Mouse (Mus musculus): Measurements from ENCODE around the gene Tcaim.
"Not testable (repeated sequence)": the region's sequence is repeated elsewhere in the genome, so short reads cannot be mapped to it uniquely, and the experiment has no call there.

Gene Tcaim

DNA sequence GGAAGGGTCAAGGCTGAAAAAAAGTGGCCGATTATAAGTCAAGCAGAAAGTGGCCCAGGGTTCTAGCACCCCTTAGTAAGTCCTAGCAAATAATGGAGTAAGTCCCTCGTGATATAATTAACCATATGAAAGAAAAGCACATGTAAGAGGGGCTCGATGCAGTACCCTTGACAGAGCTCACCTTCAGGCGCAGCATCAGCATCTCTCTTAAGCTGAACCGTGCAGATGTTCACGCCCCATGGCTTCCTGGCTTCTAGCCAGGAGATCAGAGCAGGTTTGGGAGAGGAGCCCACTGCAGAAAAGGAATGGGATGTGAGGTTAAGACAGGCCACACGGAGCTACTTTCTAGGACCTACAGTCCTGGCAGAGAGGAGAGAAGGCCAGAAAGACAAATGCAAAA, 49.2 kb downstream of the Tcaim start:
- no peak for DNase-seq (ENCODE audit: low spot score in 2 of 2)

- DNase-seq (ENCODE audit: low spot score in 2 of 2): not testable (repeated sequence)
Measured at GRCm38 (mm10) chr9:122855141-122855540, 49.8 kb downstream of the Tcaim start.

DNA sequence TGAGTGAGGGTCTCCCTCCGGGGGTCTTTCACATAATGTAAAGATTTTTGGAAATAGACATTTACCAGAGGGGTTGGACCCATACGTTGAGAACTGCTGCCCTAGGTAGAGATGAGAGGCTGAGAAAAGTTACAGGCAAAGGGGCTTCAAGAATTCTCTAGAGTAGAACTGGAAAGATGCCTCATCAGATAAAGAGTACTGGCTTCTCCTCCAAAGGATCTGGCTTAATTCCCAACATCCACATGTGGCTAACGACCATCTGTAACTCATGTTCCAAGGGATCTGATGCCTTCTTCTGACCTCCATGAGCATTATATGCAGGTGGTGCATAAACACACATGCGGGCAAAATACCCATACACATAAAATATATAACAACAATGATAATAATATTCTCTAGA, 50.3 kb downstream of the Tcaim start:
- DNase-seq (ENCODE audit: low spot score in 2 of 2): no peak

GRCm38 (mm10) chr9:122856716-122857115, 51.4 kb downstream of the Tcaim start:
- no peak for DNase-seq (ENCODE audit: low spot score in 2 of 2)

- DNase-seq (ENCODE audit: low spot score in 2 of 2): no peak
Measured at GRCm38 (mm10) chr9:122860752-122861151, 55.4 kb downstream of the Tcaim start.

DNA sequence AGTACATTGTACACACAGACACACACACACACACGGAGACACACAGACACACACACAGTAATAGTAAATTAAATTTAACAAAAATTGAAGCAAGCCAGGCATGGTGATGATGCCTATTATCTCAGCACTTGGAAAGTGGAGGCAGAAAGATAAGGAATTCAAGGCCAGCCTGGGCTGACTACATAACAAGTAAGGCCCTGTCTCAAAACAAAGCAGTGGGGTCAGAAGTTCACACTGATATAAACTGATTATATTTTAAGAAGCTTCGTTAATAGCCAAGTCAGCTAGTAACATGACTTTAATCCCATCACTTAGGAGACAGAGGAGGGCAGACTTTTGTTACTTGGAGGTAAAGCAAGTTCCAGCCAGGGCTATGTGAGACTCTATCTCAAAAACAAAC, 58.4 kb downstream of the Tcaim start:
- DNase-seq (ENCODE audit: low spot score in 2 of 2): no peak

GRCm38 (mm10) chr9:122864848-122865247, 59.5 kb downstream of the Tcaim start:
- no peak for DNase-seq (ENCODE audit: low spot score in 2 of 2)

DNA sequence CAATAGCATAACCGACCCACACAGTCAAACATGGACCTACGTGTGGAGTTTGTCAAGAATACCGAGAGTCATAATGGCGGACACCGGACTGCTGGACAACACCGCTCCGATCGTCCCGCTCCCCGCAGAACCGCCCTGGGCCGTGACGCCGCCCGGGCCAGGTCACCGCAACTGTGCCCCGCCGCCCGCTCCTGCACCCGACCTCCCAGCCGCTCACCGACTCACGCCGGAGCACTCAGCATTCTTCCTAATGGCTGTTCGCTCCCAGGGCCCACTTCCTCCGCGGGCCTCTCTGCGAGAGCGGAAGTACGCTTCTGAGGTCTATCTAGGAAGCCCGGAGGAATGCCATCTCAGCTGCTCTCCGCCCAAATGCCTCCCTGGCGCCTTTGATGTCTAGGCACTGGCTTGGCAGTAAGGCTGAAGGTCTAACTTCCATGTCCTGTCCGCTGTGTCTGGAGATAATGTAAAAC, 60.4 kb downstream of the Tcaim start, which contains the start of gene Zfp445:
Gene Zfp445, minus strand, starts transcription at position 310 of the 470 bp plus-strand sequence.
- DNase-seq (ENCODE audit: low spot score in 2 of 2): peak; percentile 70 to 73

DNA sequence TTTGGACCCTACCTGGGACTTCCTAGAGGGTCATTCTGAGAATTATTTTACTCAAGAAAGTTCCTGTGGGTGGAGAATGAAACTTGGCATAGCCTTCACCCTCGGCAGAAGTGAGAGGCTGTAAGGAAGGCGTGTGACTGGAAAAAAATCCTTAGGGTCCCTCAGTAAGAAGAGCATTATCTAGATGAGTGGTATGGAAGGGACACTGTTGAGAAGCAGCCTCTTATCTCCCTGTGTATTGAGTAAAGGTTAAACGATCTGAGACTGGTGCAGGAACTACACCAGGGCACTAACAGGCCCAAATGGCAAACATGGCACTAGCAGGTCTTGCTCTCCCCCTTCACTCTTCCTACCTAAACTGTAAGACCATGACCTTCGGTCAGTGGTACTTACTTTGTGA, 60.9 kb downstream of the Tcaim start:
- DNase-seq (ENCODE audit: low spot score in 2 of 2): no peak

DNA sequence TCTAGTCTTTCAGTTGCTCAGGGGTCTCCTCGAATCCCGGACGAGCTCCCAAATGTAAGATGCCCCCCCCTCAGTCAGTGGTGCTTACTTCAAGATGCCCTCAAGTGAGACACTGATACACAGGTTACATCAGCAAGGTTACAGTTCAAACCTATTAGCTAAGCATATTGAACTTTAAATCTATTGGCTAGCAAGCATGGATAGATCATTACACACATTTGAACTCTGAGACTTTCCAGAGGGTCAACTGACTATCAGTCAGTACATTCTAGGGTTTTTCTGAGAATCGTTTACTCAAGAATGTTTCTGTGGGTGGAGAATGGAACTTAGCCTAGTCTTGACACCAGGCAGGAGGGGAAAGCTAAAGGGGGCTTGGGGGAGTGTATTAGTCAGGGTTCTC, 67.3 kb downstream of the Tcaim start:
- no peak for DNase-seq (ENCODE audit: low spot score in 2 of 2)

DNA sequence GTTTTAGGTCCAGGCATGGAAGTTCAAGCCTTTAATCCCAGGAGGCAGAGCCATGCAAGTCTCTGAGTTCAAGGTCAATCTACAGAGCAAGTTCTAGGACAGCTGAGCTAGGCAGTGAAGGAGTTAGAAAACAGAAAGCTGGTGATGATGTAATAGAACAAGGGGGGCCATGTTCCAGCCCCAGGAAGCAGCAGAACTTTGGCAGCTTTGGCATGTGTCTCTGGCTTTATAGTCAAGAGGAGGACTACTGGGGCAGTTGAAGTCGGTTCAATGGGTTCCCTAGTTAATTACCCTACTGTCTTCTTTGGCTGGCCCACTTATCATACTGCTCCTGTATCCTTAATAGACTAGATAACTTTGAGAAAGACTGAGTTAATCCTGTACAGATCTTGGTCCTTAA, 69.3 kb downstream of the Tcaim start:
- DNase-seq (ENCODE audit: low spot score in 2 of 2): no peak

- DNase-seq (ENCODE audit: low spot score in 2 of 2): no peak
Measured at GRCm38 (mm10) chr9:122875145-122875544, 69.8 kb downstream of the Tcaim start.

- DNase-seq (ENCODE audit: low spot score in 2 of 2): no peak
Measured at GRCm38 (mm10) chr9:122885385-122885784, 80.0 kb downstream of the Tcaim start, which contains the start of gene Zkscan7. Zkscan7 (plus strand) TSS chr9:122885685.
